ENCODE assay signal across 25 mouse cellular contexts in genomic region chr1:194032603-194033002, GRCm38 (mm10).
"Had no signal": no experiment of that assay in that cellular context is flagged by ENCODE, and none has a peak within 500 bp of the region (broad histone marks: within the 10 kb centered on the region; RNA-seq: fewer than 3 reads in every experiment).

No protein-coding gene starts in this region.

- H3K4me3 ChIP-seq: heart, adult 2 months; heart, embryonic 13.5 days; heart, embryonic 15.5 days; hindbrain, embryonic 13.5 days; hindbrain, embryonic 15.5 days; kidney, embryonic 15.5 days; limb, embryonic 13.5 days; limb, embryonic 15.5 days; liver, embryonic 12.5 days had no signal

- H3K27ac ChIP-seq: heart, adult 2 months; heart, embryonic 13.5 days; heart, embryonic 15.5 days; hindbrain, embryonic 13.5 days; hindbrain, embryonic 15.5 days; hindbrain, postnatal 0 days; kidney, embryonic 15.5 days; kidney, postnatal 0 days; limb, embryonic 13.5 days; limb, embryonic 15.5 days; liver, embryonic 12.5 days; liver, embryonic 14.5 days had no signal

- H3K9me3 ChIP-seq: heart, embryonic 13.5 days; heart, embryonic 15.5 days; hindbrain, embryonic 13.5 days; hindbrain, embryonic 15.5 days; kidney, embryonic 15.5 days; limb, embryonic 13.5 days; limb, embryonic 15.5 days; liver, embryonic 12.5 days had no signal

- H3K36me3 ChIP-seq: heart, embryonic 13.5 days; heart, embryonic 15.5 days; hindbrain, embryonic 13.5 days; hindbrain, embryonic 15.5 days; kidney, embryonic 15.5 days; limb, embryonic 13.5 days; limb, embryonic 15.5 days; liver, embryonic 12.5 days had no signal

- H3K27me3 ChIP-seq: heart, embryonic 13.5 days; heart, embryonic 15.5 days; hindbrain, embryonic 13.5 days; hindbrain, embryonic 15.5 days; kidney, embryonic 15.5 days; limb, embryonic 15.5 days; liver, embryonic 12.5 days had no signal

- H3K9ac ChIP-seq: heart, embryonic 13.5 days; heart, embryonic 15.5 days; hindbrain, embryonic 13.5 days; hindbrain, embryonic 15.5 days; kidney, embryonic 15.5 days; limb, embryonic 13.5 days; limb, embryonic 15.5 days; liver, embryonic 12.5 days; liver, embryonic 14.5 days had no signal

- ATAC-seq: hindbrain, postnatal 0 days; liver, embryonic 12.5 days had no signal

- H3K4me1 ChIP-seq: heart, embryonic 13.5 days; heart, embryonic 15.5 days; hindbrain, embryonic 15.5 days; kidney, embryonic 15.5 days; limb, embryonic 13.5 days; limb, embryonic 15.5 days; liver, embryonic 12.5 days had no signal

- H3K4me2 ChIP-seq: heart, embryonic 11.5 days; heart, embryonic 13.5 days; heart, embryonic 15.5 days; hindbrain, embryonic 13.5 days; hindbrain, embryonic 15.5 days; kidney, embryonic 15.5 days; limb, embryonic 13.5 days; limb, embryonic 15.5 days; liver, embryonic 12.5 days had no signal

- DNase-seq: gastrocnemius, postnatal 14 days; gastrocnemius, postnatal 36 days; heart, adult 2 months; heart, postnatal 14 days; heart, postnatal 36 days; kidney, adult 11 months; kidney, adult 2 months; kidney, adult 9 months; kidney, postnatal 14 days; kidney, postnatal 36 days; layer of hippocampus, adult 9-11 months; layer of hippocampus, postnatal 36 days; left cerebral cortex, postnatal 4 days had no signal
